Mouse (Mus musculus) ES-E14 (cell line): ENCODE measurements at regions not wholly inside any gene's neighbourhood (a gene's known extent, or its start where the extent isn't known, plus 50 kb on each side); places are given as distances from the start of the nearest gene placed in this dataset.
"Not testable (repeated sequence)": the region's sequence is repeated elsewhere in the genome, so short reads cannot be mapped to it uniquely, and the experiment has no call there.

Experiments used
- DNase-seq: peaks from one replicate; pipeline ENCODE4 v3.0.0-alpha.2; 2013; ENCODE audit warnings: low read depth, low spot score
- H3K27ac ChIP-seq: 2 replicates; pipeline ENCODE4 v1.5.1; 2012; ENCODE audit warnings: low read depth, mild to moderate bottlenecking, low read length, moderate library complexity, mixed read lengths; ENCODE audit not compliant: poor library complexity, insufficient read depth, severe bottlenecking
- H3K36me3 ChIP-seq: 2 replicates; pipeline ENCODE4 v1.6.1; 2012; ENCODE audit warnings: mild to moderate bottlenecking, low read length, moderate library complexity, mixed read lengths; ENCODE audit not compliant: control insufficient read depth, poor library complexity, insufficient read depth, severe bottlenecking
- H3K4me1 ChIP-seq, 2 experiments: fragments of 150-350 bp in 1 of 2; sonication (generic) in 1 of 2; 2 replicates each; pipeline ENCODE4 v1.6.1; 2012; ENCODE audit warnings: low read length in 2 of 2, mild to moderate bottlenecking in 1 of 2, mixed read lengths in 1 of 2; ENCODE audit not compliant: control insufficient read depth in 2 of 2, insufficient read depth in 2 of 2, poor library complexity in 1 of 2
- H3K4me3 ChIP-seq, 2 experiments: fragments of 150-350 bp in 1 of 2; sonication (generic) in 1 of 2; 2 replicates each; pipeline ENCODE4 v1.5.1; 2012; ENCODE audit warnings: low read length in 2 of 2, low read depth in 1 of 2, mild to moderate bottlenecking in 1 of 2, mixed read lengths in 1 of 2; ENCODE audit not compliant: insufficient read depth in 1 of 2, poor library complexity in 1 of 2, severe bottlenecking in 1 of 2
- H3K9ac ChIP-seq: 2 replicates; pipeline ENCODE4 v1.6.1; 2012; ENCODE audit warnings: low read depth, mild to moderate bottlenecking, low read length, mixed read lengths; ENCODE audit not compliant: poor library complexity, insufficient read depth, severe bottlenecking
- H3K9me3 ChIP-seq: fragments of 150-350 bp; sonication (generic); 2 replicates; pipeline ENCODE4 v1.6.1; 2012; ENCODE audit warnings: low read depth, mild to moderate bottlenecking, low read length; ENCODE audit not compliant: control insufficient read depth, insufficient read depth
- CHD2 ChIP-seq: IDR thresholded peaks from 2 replicates; pipeline ENCODE4 v1.6.1; 2014; ENCODE audit warnings: mild to moderate bottlenecking, low read depth, low read length, inconsistent platforms
- HCFC1 ChIP-seq: IDR thresholded peaks from 2 replicates; pipeline ENCODE4 v1.6.1; 2012; ENCODE audit warnings: low read length, inconsistent platforms, borderline replicate concordance; ENCODE audit not compliant: insufficient read depth
- MAFK ChIP-seq: IDR thresholded peaks from 2 replicates; pipeline ENCODE4 v1.6.1; 2014; ENCODE audit warnings: mild to moderate bottlenecking, low read depth, low read length, inconsistent platforms; ENCODE audit not compliant: insufficient read depth
- ZC3H11A ChIP-seq: IDR thresholded peaks from 2 replicates; pipeline ENCODE4 v1.6.1; 2012; ENCODE audit warnings: low read depth, mild to moderate bottlenecking, inconsistent platforms, low read length, borderline replicate concordance
- ZNF384 ChIP-seq: IDR thresholded peaks from 2 replicates; pipeline ENCODE4 v1.6.1; 2012; ENCODE audit warnings: low read depth, low read length, inconsistent platforms
- in situ Hi-C, 2 experiments: fragments of 600-800 bp; cut with MboI; formaldehyde crosslinking; loops; one replicate each; pipeline ENCODE4 v1.15.1; 2025; ENCODE audit warnings: low sequenced_read_pairs in 2 of 2, inconsistent platforms in 1 of 2; ENCODE audit not compliant: unreplicated experiment in 2 of 2

GRCm38 (mm10) chr6:67857945-67858344, 322.3 kb upstream of the Tacstd2 start:
- H3K36me3 ChIP-seq, DNase-seq, H3K4me3 ChIP-seq, H3K9ac ChIP-seq, H3K4me1 ChIP-seq, H3K9me3 ChIP-seq, H3K27ac ChIP-seq: not testable (repeated sequence)
- 0 out of 2 replicates have a peak, but pooled peaks have one; percentile 12 for TF ChIP-seq ZC3H11A
- in situ Hi-C loops = loop anchor here in 1 of 2 experiments (25.0 kb wide), 1 partner anchor 179 kb away; no protein-coding TSS in a partner anchor

- H3K36me3 ChIP-seq, in situ Hi-C loops, H3K4me1 ChIP-seq, H3K9me3 ChIP-seq, H3K27ac ChIP-seq, H3K9ac ChIP-seq, DNase-seq, H3K4me3 ChIP-seq: not testable (repeated sequence)
Observed at GRCm38 (mm10) chr6:67839486-67839885, 303.9 kb upstream of the Tacstd2 start.

- in situ Hi-C loops, H3K4me1 ChIP-seq, H3K9ac ChIP-seq, H3K27ac ChIP-seq, H3K36me3 ChIP-seq, H3K4me3 ChIP-seq, H3K9me3 ChIP-seq: not testable (repeated sequence)
- TF ChIP-seq ZC3H11A (peak; percentile 83), ZNF384 (peak; percentile 55; the same call in 1 of the 2 replicates)
- peak; percentile 39 for DNase-seq
Observed at GRCm38 (mm10) chr6:67812478-67812877, 276.9 kb upstream of the Tacstd2 start.

- TF ChIP-seq HCFC1 (no peak), MAFK (no peak), CHD2 (no peak), ZNF384 (no peak), ZC3H11A (no peak)
- no peaks in the 10 kb centered on the region for H3K9me3 ChIP-seq
- DNase-seq = no peak
- H3K4me3 ChIP-seq = no peak overlapping the region
- H3K27ac ChIP-seq = no peak overlapping the region
- in situ Hi-C loops = no loop called here
- no peak overlapping the region for H3K9ac ChIP-seq
- no peaks in the 10 kb centered on the region for H3K36me3 ChIP-seq
- H3K4me1 ChIP-seq = peaks cover 0 to 6% of the 10 kb centered on the region in 2 experiments; a peak in 1 of 4 replicates
Observed at GRCm38 (mm10) chr6:67791393-67791792, 255.8 kb upstream of the Tacstd2 start.

- H3K27ac ChIP-seq = no peak overlapping the region
- DNase-seq = no peak
- in situ Hi-C loops = no loop called here
- H3K9ac ChIP-seq = no peak overlapping the region
- H3K4me1 ChIP-seq = peaks cover 0 to 6% of the 10 kb centered on the region in 2 experiments; a peak in 1 of 4 replicates
- no peak overlapping the region for H3K4me3 ChIP-seq
- no peaks in the 10 kb centered on the region for H3K9me3 ChIP-seq
- no peak for TF ChIP-seq HCFC1
- no peak for TF ChIP-seq ZNF384
- TF ChIP-seq ZC3H11A = no peak
- TF ChIP-seq MAFK = no peak
- TF ChIP-seq CHD2 = no peak
- no peaks in the 10 kb centered on the region for H3K36me3 ChIP-seq
Observed at GRCm38 (mm10) chr6:67790742-67791141, 255.1 kb upstream of the Tacstd2 start.
